Mouse (Mus musculus): ENCODE data around the gene Traf5. TPM values are rescaled to one million over a fixed set of nuclear protein-coding genes. Genes with fewer than 3 reads are reported as not detected.
A peak's percentile ranks its signal among the peaks of the same experiment; 100 is the strongest.

Traf5 gene
- polyA plus RNA-seq, 1 experiment from 2014 or later, result 3.3 TPM

GRCm38 (mm10) chr1:191981426-191982102, 110.8 kb downstream of the Traf5 start:
- Histone ChIP-seq H3K27me3 (no peaks in the 10 kb centered on the region), H3K4me3 (no peak overlapping the region), H3K36me3 (no peaks in the 10 kb centered on the region), H3K4me2 (no peak overlapping the region), H3K9ac (no peak overlapping the region), H3K9me3 (no peaks in the 10 kb centered on the region), H3K4me1 (replicated peaks) (peaks cover 15% of the 10 kb centered on the region), H3K27ac (replicated peaks) (no peak overlapping the region)
- 18% methylated on average over 6 of the region's 6 CpGs for WGBS
- ATAC-seq (ENCODE audit: low FRiP score, low read depth), result peak; percentile 81

DNA sequence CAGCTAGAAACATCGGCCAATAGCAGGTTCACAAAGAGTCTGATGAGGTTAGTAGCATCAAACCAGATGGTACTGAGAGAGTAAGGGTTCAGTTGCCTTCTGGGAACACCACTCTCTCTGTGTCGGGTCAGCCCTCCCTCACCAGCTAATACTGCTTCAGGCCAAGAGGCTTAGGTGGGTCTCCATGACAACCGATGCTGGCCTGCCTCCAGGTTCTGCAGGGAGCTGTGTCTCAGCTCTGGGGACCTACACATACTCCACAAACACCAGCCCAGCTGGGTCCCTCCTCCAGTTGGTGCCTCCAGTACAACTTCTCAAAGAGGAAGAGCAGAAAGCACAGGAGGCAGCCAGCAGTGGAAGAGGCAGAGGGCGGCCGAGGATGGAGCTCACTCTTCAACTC, 115.2 kb downstream of the Traf5 start, which contains the start of gene Rd3:
Gene Rd3, plus strand, starts transcription at position 184 of the 400 bp plus-strand sequence.
- peak; percentile 42 for ATAC-seq (ENCODE audit: low FRiP score, low read depth)
- Histone ChIP-seq H3K27me3 (no peaks in the 10 kb centered on the region), H3K36me3 (no peaks in the 10 kb centered on the region), H3K4me2 (no peak within 1 kb of the TSS), H3K4me3 (no peak within 1 kb of the TSS), H3K9ac (no peak within 1 kb of the TSS), H3K27ac (replicated peaks) (no peak within 1 kb of the TSS), H3K9me3 (no peaks in the 10 kb centered on the region), H3K4me1 (replicated peaks) (peaks cover 15% of the 10 kb centered on the region)
- 32% methylated on average over 5 of the region's 5 CpGs for WGBS

- WGBS, result 59% methylated on average over 13 of the region's 13 CpGs
- ATAC-seq (ENCODE audit: low FRiP score, low read depth), result no peak
- no peaks in the 10 kb centered on the region for H3K9me3 ChIP-seq
These were observed 117.6 kb downstream of the Traf5 start for GRCm38 (mm10) chr1:191974509-191975405.

GRCm38 (mm10) chr1:191969939-191970338, 122.4 kb downstream of the Traf5 start:
- H3K9me3 ChIP-seq, result no peaks in the 10 kb centered on the region
- no peaks in the 10 kb centered on the region for H3K36me3 ChIP-seq
- H3K4me2 ChIP-seq, result no peak overlapping the region
- H3K9ac ChIP-seq, result no peak overlapping the region
- H3K4me3 ChIP-seq, result no peak overlapping the region
- no peak overlapping the region for H3K27ac ChIP-seq (replicated peaks)
- WGBS, result 78% methylated on average over 5 of the region's 5 CpGs
- no peaks in the 10 kb centered on the region for H3K4me1 ChIP-seq (replicated peaks)
- H3K27me3 ChIP-seq, result no peaks in the 10 kb centered on the region
- no peak for ATAC-seq (ENCODE audit: low FRiP score, low read depth)

More at GRCm38 (mm10) chr1:191974509-191975405, 117.6 kb downstream of the Traf5 start:
- Histone ChIP-seq H3K4me3 (no peak overlapping the region), H3K36me3 (no peaks in the 10 kb centered on the region), H3K27ac (replicated peaks) (no peak overlapping the region), H3K4me1 (replicated peaks) (peaks cover 8% of the 10 kb centered on the region), H3K27me3 (no peaks in the 10 kb centered on the region), H3K4me2 (no peak overlapping the region), H3K9ac (no peak overlapping the region)

DNA sequence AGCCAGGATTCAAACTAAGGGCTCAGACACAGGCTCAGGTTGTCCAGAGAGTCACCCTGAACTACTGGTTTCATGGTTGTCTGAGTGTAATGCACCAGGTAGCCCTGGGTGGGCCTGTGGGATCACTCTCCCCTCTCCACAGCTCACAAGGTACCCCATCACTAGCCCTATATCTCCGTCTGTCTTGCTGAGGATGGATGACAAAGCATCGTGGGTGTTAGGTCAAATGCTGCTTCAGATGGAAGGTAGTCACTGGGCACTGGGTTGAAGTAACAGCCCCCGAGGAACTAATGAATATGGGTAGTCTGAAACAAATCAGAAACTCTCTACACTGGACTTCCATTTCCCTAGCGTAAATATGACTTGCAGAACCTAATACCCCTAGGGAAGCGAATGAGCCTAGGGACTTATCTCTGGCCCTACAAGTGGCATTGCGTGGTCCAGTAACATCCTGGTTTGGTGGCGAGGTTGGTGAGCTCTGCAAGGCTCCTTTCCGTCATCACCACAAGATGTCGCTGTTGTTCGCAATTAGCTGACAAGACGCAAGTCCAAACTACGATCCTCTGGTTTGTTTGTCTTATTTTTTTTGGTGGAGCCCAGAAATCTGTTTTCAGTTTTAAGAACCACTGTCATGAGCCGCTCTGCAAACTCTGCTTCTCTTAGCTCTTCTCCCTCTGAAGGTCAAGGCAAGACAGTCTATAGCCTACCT, 127.4 kb downstream of the Traf5 start:
- Histone ChIP-seq H3K36me3 (no peaks in the 10 kb centered on the region), H3K9me3 (no peaks in the 10 kb centered on the region)
- ATAC-seq (ENCODE audit: low FRiP score, low read depth), result peak; percentile 48; the same call in 1 of the 2 replicates

DNA sequence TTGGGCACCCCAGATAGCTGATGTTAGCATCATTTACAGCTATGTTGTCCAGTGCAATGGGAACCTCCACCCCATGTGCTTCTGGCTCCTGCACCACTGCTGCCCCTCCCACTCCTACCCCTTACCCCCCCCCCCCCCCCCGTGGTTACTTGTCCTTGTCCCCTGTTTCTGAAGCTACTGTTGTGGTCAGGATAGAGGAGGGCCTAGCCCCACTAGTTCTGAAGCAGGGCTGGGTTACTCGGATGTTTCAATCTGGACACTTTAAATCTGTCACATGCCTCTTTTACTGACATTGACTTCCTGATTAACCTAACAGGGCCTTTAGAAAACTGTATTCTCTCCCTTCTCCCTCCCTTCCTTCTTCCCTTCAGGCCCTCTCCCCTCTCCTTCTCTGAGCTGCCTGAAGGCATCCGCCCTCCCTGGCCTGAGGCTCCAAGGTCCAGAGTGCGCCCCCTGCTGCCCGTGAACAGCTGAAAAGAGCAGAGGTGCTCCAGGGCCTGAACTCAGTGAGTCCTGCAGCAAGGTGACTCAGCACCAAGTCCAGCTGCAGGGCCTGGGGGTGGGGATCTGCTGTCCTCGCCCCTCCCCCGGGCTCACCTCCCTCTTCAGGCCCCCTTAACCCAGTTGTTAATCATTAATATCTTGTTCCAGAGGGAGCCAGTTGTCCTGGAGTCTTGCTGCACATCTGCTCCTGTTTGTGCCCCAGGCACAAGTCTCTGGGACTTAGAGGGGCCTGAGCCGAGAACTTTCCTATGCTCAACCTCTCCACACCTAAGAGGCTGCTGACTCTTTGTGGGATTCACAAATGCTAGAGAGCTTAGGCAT, 128.2 kb downstream of the Traf5 start:
- no peak overlapping the region for H3K27ac ChIP-seq (replicated peaks)
- WGBS, result 19% methylated on average over 8 of the region's 8 CpGs
- no peaks in the 10 kb centered on the region for H3K9me3 ChIP-seq
- ATAC-seq (ENCODE audit: low FRiP score, low read depth), result peak; percentile 65; the same call in 1 of the 2 replicates
- H3K9ac ChIP-seq, result no peak overlapping the region
- H3K27me3 ChIP-seq, result no peaks in the 10 kb centered on the region
- no peak overlapping the region for H3K4me2 ChIP-seq
- H3K4me3 ChIP-seq, result no peak overlapping the region
- no peaks in the 10 kb centered on the region for H3K4me1 ChIP-seq (replicated peaks)
- no peaks in the 10 kb centered on the region for H3K36me3 ChIP-seq

More for the DNA sequence above, 127.4 kb downstream of the Traf5 start:
- Histone ChIP-seq H3K9ac (no peak overlapping the region), H3K4me2 (0 out of 2 replicates have a peak overlapping the region, but pooled peaks have one; percentile 12), H3K27me3 (no peaks in the 10 kb centered on the region), H3K4me3 (no peak overlapping the region), H3K27ac (replicated peaks) (no peak overlapping the region), H3K4me1 (replicated peaks) (no peaks in the 10 kb centered on the region)
- 21% methylated on average over 13 of the region's 13 CpGs for WGBS

DNA sequence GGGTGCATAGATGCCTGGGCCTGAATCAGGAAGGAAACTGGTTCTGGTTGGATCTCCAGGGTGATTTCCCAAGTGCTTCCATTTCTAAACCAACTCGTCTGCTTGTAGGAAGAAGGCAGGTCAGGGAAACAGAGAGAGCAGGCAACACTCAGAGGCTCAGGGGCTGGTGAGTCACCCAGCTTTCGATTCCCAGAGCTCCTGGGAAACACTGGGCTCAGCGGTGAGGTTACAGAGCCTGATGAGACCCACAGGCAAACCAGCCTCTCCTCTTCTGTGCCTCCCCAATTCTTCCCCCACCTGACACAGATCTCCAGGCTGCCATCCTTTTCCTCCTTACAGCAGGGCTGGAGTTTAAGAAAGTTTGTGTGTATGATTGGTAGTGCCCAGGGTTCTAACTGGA, 128.9 kb downstream of the Traf5 start:
- Histone ChIP-seq H3K36me3 (no peaks in the 10 kb centered on the region), H3K9ac (no peak overlapping the region), H3K9me3 (no peaks in the 10 kb centered on the region), H3K27me3 (no peaks in the 10 kb centered on the region), H3K4me3 (no peak overlapping the region), H3K4me2 (no peak overlapping the region), H3K4me1 (replicated peaks) (no peaks in the 10 kb centered on the region), H3K27ac (replicated peaks) (no peak overlapping the region)
- 83% methylated on average over 3 of the region's 3 CpGs for WGBS
- no peak for ATAC-seq (ENCODE audit: low FRiP score, low read depth)

- H3K4me3 ChIP-seq, result no peak overlapping the region
- WGBS, result 50% methylated on average over 2 of the region's 2 CpGs
- H3K4me1 ChIP-seq (replicated peaks), result no peaks in the 10 kb centered on the region
- no peaks in the 10 kb centered on the region for H3K9me3 ChIP-seq
- no peak for ATAC-seq (ENCODE audit: low FRiP score, low read depth)
- no peak overlapping the region for H3K27ac ChIP-seq (replicated peaks)
- no peak overlapping the region for H3K9ac ChIP-seq
- no peaks in the 10 kb centered on the region for H3K27me3 ChIP-seq
- H3K36me3 ChIP-seq, result no peaks in the 10 kb centered on the region
- no peak overlapping the region for H3K4me2 ChIP-seq
These were observed 131.4 kb downstream of the Traf5 start for GRCm38 (mm10) chr1:191960946-191961345.

- H3K27me3 ChIP-seq, result no peaks in the 10 kb centered on the region
- no peak overlapping the region for H3K4me2 ChIP-seq
- no peaks in the 10 kb centered on the region for H3K4me1 ChIP-seq (replicated peaks)
- 82% methylated on average over 3 of the region's 3 CpGs for WGBS
- H3K36me3 ChIP-seq, result no peaks in the 10 kb centered on the region
- H3K4me3 ChIP-seq, result no peak overlapping the region
- no peak overlapping the region for H3K27ac ChIP-seq (replicated peaks)
- H3K9me3 ChIP-seq, result no peaks in the 10 kb centered on the region
- H3K9ac ChIP-seq, result no peak overlapping the region
- ATAC-seq (ENCODE audit: low FRiP score, low read depth), result no peak
These were observed 135.0 kb downstream of the Traf5 start for GRCm38 (mm10) chr1:191957321-191957720.

DNA sequence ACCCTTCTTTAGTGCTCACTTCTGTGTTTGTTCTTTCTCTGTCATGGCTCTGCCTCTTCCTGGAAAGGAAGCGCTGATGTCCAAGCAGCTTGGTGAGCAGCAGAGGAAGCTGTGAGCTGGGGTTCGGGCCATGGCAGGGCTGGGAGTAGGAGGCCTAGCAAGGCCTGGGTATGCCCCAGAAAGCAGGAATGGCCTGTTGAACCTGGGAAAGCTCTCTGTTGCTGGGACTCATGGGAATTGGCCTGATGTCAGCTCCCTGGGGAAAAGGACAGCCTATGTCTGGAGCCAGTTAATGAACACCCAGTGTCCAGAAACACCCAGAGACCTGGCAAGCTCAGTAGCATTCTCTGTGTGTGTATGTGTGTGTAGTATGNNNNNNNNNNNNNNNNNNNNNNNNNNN, 135.5 kb downstream of the Traf5 start:
- H3K27me3 ChIP-seq, result no peaks in the 10 kb centered on the region
- H3K4me3 ChIP-seq, result no peak overlapping the region
- no peak for ATAC-seq (ENCODE audit: low FRiP score, low read depth)
- H3K9ac ChIP-seq, result no peak overlapping the region
- H3K4me1 ChIP-seq (replicated peaks), result no peaks in the 10 kb centered on the region
- 68% methylated on average over 2 of the region's 2 CpGs for WGBS
- H3K4me2 ChIP-seq, result no peak overlapping the region
- no peaks in the 10 kb centered on the region for H3K36me3 ChIP-seq
- H3K9me3 ChIP-seq, result no peaks in the 10 kb centered on the region
- 0 out of 2 replicates have a peak overlapping the region, but pooled peaks have one; percentile 34 for H3K27ac ChIP-seq (replicated peaks)

- Histone ChIP-seq H3K9me3 (no peaks in the 10 kb centered on the region), H3K4me2 (no peak overlapping the region), H3K4me3 (no peak overlapping the region), H3K27me3 (no peaks in the 10 kb centered on the region), H3K4me1 (replicated peaks) (no peaks in the 10 kb centered on the region), H3K36me3 (no peaks in the 10 kb centered on the region), H3K9ac (no peak overlapping the region), H3K27ac (replicated peaks) (0 out of 2 replicates have a peak overlapping the region, but pooled peaks have one; percentile 34)
- no peak for ATAC-seq (ENCODE audit: low FRiP score, low read depth)
- WGBS, result 85% methylated on average over 3 of the region's 3 CpGs
These were observed 136.1 kb downstream of the Traf5 start for GRCm38 (mm10) chr1:191956261-191956660.
